Mouse (Mus musculus) liver, adult (tissue): Measurements from ENCODE around the gene Olfr181.

Experiments used
- GATA4 ChIP-seq: IDR thresholded peaks from 2 replicates; pipeline ENCODE4 v1.6.1; 2014; ENCODE audit warnings: mild to moderate bottlenecking, low read length; ENCODE audit not compliant: insufficient replicate concordance

Gene Olfr181

GRCm38 (mm10) chr16:58928655-58929054 lies at the start of gene Olfr181:
Gene Olfr181 (minus strand): TSS chr16:58928755.
- no peak for TF ChIP-seq GATA4

- no peak for TF ChIP-seq GATA4
These were observed 737 bp upstream of the Olfr181 start, which contains the start of gene Olfr180 for GRCm38 (mm10) chr16:58929292-58929691. Gene Olfr180 (minus strand): TSS chr16:58929392.

DNA sequence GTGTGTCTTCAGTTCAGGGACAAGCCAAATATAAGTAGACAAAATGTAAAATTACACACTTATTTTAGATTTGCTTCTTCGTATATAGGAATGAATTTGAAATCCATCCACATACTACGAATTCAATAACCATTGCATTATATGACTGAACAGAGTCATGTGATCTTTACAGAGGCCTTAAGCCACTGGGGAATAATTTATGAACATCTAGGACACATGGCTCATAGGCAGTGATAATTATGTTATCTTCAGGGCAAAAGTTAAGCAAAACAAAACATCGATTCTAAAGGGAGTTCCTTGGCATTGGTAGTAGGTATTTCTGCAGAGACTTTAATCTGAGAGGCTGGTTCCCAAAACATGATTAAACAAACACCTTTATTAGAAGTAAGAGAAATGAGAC lies 36.6 kb downstream of the Olfr181 start, which contains the start of gene Olfr178:
TSS of gene Olfr178 (minus strand) at position 101 of the 400 bp plus-strand sequence.
- TF ChIP-seq GATA4, result no peak

GRCm38 (mm10) chr16:58884416-58884815 lies 44.1 kb downstream of the Olfr181 start:
- TF ChIP-seq GATA4, result no peak
